ENCODE assay signal across 24 mouse cellular contexts in the genomic region with DNA sequence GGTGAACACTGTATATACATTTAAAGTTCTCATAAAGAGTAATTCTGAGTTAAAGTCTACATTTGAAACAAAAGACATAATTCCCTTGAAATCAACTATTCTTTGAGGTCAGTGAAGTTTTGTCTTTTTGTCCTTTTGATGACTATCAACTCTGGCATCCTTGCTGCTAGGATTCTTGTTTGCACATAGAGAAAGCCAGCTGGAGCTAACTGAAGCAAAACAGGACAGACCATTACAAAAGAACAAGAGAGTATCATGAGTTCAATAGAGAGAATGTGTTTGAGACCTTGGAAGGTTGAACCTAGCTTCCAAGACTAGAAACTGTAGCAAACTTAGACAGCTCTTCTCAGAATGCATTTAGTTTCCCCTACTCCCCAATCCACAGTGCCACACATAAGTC. TPM values are rescaled to one million over a fixed set of nuclear protein-coding genes. Genes with fewer than 3 reads are reported as not detected.
DNase-seq lines count a peak whose midpoint lies in the region; ATAC-seq and TF ChIP-seq lines count a peak whose summit lies in the region.
"Had no signal": no experiment of that assay in that cellular context is flagged by ENCODE, and none has a peak within 500 bp of the region (broad histone marks: within the 10 kb centered on the region; RNA-seq: fewer than 3 reads in every experiment).

No protein-coding gene starts in this region.

- H3K9ac ChIP-seq in lung, postnatal 0 days (replicated peaks; ENCODE audit: low read depth) = no peak overlapping the region
- H3K9ac ChIP-seq in liver, postnatal 0 days (replicated peaks) = no peak overlapping the region

- no peak for TF ChIP-seq EP300 in lung, postnatal 0 days (IDR thresholded peaks at IDR 0.05)
- no peak for TF ChIP-seq EP300 in liver, postnatal 0 days (IDR thresholded peaks at IDR 0.05; ENCODE audit: low read depth)

- no peak overlapping the region for H3K27ac ChIP-seq in lung, postnatal 0 days (ENCODE audit: low read length)
- no peak overlapping the region for H3K27ac ChIP-seq in liver, postnatal 0 days (ENCODE audit: low read depth)

- no peak overlapping the region for H3K4me2 ChIP-seq in lung, postnatal 0 days (replicated peaks; ENCODE audit: low read depth, low read length)
- H3K4me2 ChIP-seq in liver, postnatal 0 days (ENCODE audit: low read depth, low read length) = no peak overlapping the region

- no peak for TF ChIP-seq CTCF in lung, postnatal 0 days (IDR thresholded peaks at IDR 0.05)
- TF ChIP-seq CTCF in lung, adult 2 months (IDR thresholded peaks at IDR 0.05; ENCODE audit: insufficient read depth, low read length) = no peak
- TF ChIP-seq CTCF in Patski (IDR thresholded peaks at IDR 0.05) = no peak
- no peak for TF ChIP-seq CTCF in liver, postnatal 0 days (IDR thresholded peaks at IDR 0.05; ENCODE audit: low read depth)

- ATAC-seq in lung, postnatal 0 days = no peak
- ATAC-seq in Patski = peak; percentile 60
- ATAC-seq in liver, postnatal 0 days = no peak
- ATAC-seq: activated CD4-positive, CD25-positive, alpha-beta regulatory T cell, adult 4 months; CD4-positive, CD25-positive, alpha-beta regulatory T cell, adult 4 months had no signal

- CTCF ChIA-PET in Patski (lab: Charles Lee) = interaction anchor here (1.1 kb wide), 1 partner anchor 28 kb away, joined by 3 read pairs; no protein-coding TSS in a partner anchor

- H3K4me1 ChIP-seq in lung, postnatal 0 days (ENCODE audit: insufficient read depth, low read depth, low read length) = no peaks in the 10 kb centered on the region
- no peaks in the 10 kb centered on the region for H3K4me1 ChIP-seq in lung, adult 2 months (ENCODE audit: control insufficient read depth, insufficient read depth, low read length)
- H3K4me1 ChIP-seq in liver, postnatal 0 days (ENCODE audit: insufficient read depth) = no peaks in the 10 kb centered on the region

- in situ Hi-C loops in Patski (cut with MboI; ENCODE audit: low pct_unique_long_range_greater_than_20kb) = no loop called here

- H3K27me3 ChIP-seq in lung, postnatal 0 days (replicated peaks; ENCODE audit: insufficient read depth, low read length) = no peaks in the 10 kb centered on the region
- H3K27me3 ChIP-seq in Patski = no peaks in the 10 kb centered on the region
- no peaks in the 10 kb centered on the region for H3K27me3 ChIP-seq in liver, postnatal 0 days (ENCODE audit: insufficient read depth, low read length)
- H3K27me3 ChIP-seq: CH12.LX had no signal

- H3K36me3 ChIP-seq in lung, postnatal 0 days (ENCODE audit: insufficient read depth, low read length) = no peaks in the 10 kb centered on the region
- H3K36me3 ChIP-seq in liver, postnatal 0 days (replicated peaks; ENCODE audit: insufficient read depth, low read length) = no peaks in the 10 kb centered on the region
- H3K36me3 ChIP-seq: G1E had no signal

- no peak overlapping the region for H3K4me3 ChIP-seq in lung, postnatal 0 days (ENCODE audit: low read depth, low read length)
- H3K4me3 ChIP-seq in lung, adult 2 months (replicated peaks; ENCODE audit: extremely low read depth, low read depth, low read length) = no peak overlapping the region
- no peak overlapping the region for H3K4me3 ChIP-seq in liver, postnatal 0 days (ENCODE audit: low read depth, low read length)

- POLR2A ChIA-PET in Patski (lab: Charles Lee) = no interaction called here

- TF ChIP-seq POLR2A in lung, adult 2 months (IDR thresholded peaks at IDR 0.05; ENCODE audit: borderline replicate concordance, extremely low read depth, low read depth, low read length) = no peak

- H3K9me3 ChIP-seq in lung, postnatal 0 days (ENCODE audit: low read length) = no peaks in the 10 kb centered on the region
- H3K9me3 ChIP-seq in liver, postnatal 0 days (ENCODE audit: low read length) = no peaks in the 10 kb centered on the region
- H3K9me3 ChIP-seq: G1E had no signal

- peak; percentile 11 for DNase-seq in lung, postnatal 0 days (ENCODE audit: low spot score)
- no peak for DNase-seq in lung, postnatal 25 days (ENCODE audit: low spot score)
- peak; percentile 10 for DNase-seq in lung, postnatal 36 days
- DNase-seq in lung, adult 2 months = no peak
- peak; percentile 74 for DNase-seq in Muller cell, postnatal 12 days (ENCODE audit: inconsistent ontology term)
- DNase-seq in Patski (ENCODE audit: low read depth, low spot score) = no peak
- DNase-seq in liver, postnatal 0 days = no peak
- no peak for DNase-seq in heart, adult 18-20 months
- DNase-seq: adrenal gland, adult 2 months; adrenal gland, adult 8-10 months; adrenal gland, postnatal 10 days; adrenal gland, postnatal 14 days; adrenal gland, postnatal 25 days; adrenal gland, postnatal 36 days; B cell, adult 2 months; cerebellum, adult 11 months; cerebellum, adult 11-12 months; cerebellum, adult 18-20 months; cerebellum, adult 2 months had no signal

RNA-seq across cellular contexts. Expression of a gene that starts 24.2 kb away (rescaled TPM):
- polyA plus RNA-seq in lung, postnatal 0 days (2015; fragmentation: Nextera tagmentation; extraction: Ambion mirVana) = 12.4 and 13.9 TPM in 2 replicates
- 14.8 and 20.7 TPM in 2 replicates for polyA plus RNA-seq in lung, adult 2 months (2012; rRNA removed)
- polyA plus RNA-seq in Patski (2021) = 14.4 TPM
- 0.04 and 0.07 TPM in 2 replicates for polyA plus RNA-seq in liver, postnatal 0 days (2015; fragmentation: Nextera tagmentation; extraction: Ambion mirVana)
- total RNA-seq in heart, adult 18-20 months (2021) = 1 to 10 TPM in 1 of 2 experiments, under 1 TPM in 1; 0.50 to 1.2 TPM
- total RNA-seq: CH12.LX, MEL had no signal
- polyA plus RNA-seq: activated CD4-positive, CD25-positive, alpha-beta regulatory T cell, adult 4 months; CD4-positive, CD25-positive, alpha-beta regulatory T cell, adult 4 months; G1E had no signal

Comparison
In these comparisons a context has a peak if more than half of its experiments do, and no peak if none do; other contexts are left out.
1. DNase-seq: peak in lung, postnatal 0 days (single experiment), lung, postnatal 36 days (single experiment) and Muller cell, postnatal 12 days (single experiment); none in lung, postnatal 25 days (single experiment), lung, adult 2 months (single experiment), Patski (single experiment), liver, postnatal 0 days (single experiment) and heart, adult 18-20 months (0 of 2).
2. RNA of a gene that starts 24.2 kb away (polyA plus RNA-seq): 14.8 to 20.7 TPM in lung, adult 2 months, 14.4 TPM in Patski (single experiment) and 12.4 to 13.9 TPM in lung, postnatal 0 days; 0.04 to 0.07 TPM in liver, postnatal 0 days; every median in the first group is over 10 times any median in the second.